In genomic region chr8:120534504-120535368, GRCm38 (mm10) we compare ENCODE assay signal across 7 mouse cellular contexts. TPM values are rescaled to one million over a fixed set of nuclear protein-coding genes. Genes with fewer than 3 reads are reported as not detected.
A peak's percentile ranks its signal among the peaks of the same experiment; 100 is the strongest.
DNase-seq lines count a peak whose midpoint lies in the region; ATAC-seq and TF ChIP-seq lines count a peak whose summit lies in the region.

No protein-coding gene starts in this region.

- H3K27ac ChIP-seq in intestine, postnatal 0 days (ENCODE audit: low read depth, low read length): no peak overlapping the region
- H3K27ac ChIP-seq in limb, embryonic 13.5 days: no peak overlapping the region
- H3K27ac ChIP-seq in midbrain, embryonic 15.5 days: peak overlapping the region; percentile 97; the same call in 1 of the 2 replicates

- H3K4me2 ChIP-seq in intestine, postnatal 0 days (replicated peaks; ENCODE audit: low read depth): peak overlapping the region; percentile 99
- peak overlapping the region; percentile 99 for H3K4me2 ChIP-seq in limb, embryonic 13.5 days (replicated peaks)
- peak overlapping the region; percentile 99 for H3K4me2 ChIP-seq in midbrain, embryonic 15.5 days

- H3K4me3 ChIP-seq in intestine, postnatal 0 days (ENCODE audit: low read depth, low read length): no peak overlapping the region
- no peak overlapping the region for H3K4me3 ChIP-seq in limb, embryonic 13.5 days
- H3K4me3 ChIP-seq in midbrain, embryonic 15.5 days: no peak overlapping the region

- ATAC-seq in granulocyte monocyte progenitor cell, adult 5-6 weeks (replicated peaks; ENCODE audit: poor library complexity, severe bottlenecking): peak; percentile 25
- 0 out of 2 replicates have a peak, but pooled peaks have one; percentile 9 for ATAC-seq in intestine, postnatal 0 days
- peak; percentile 30; the same call in 1 of the 2 replicates for ATAC-seq in limb, embryonic 13.5 days (ENCODE audit: low FRiP score, low read depth)
- peak; percentile 59 for ATAC-seq in midbrain, embryonic 15.5 days (replicated peaks)

- peak; percentile 100 for TF ChIP-seq CTCF in intestine, postnatal 0 days (IDR thresholded peaks at IDR 0.05; ENCODE audit: low read depth)

- no peaks in the 10 kb centered on the region; the same call in 1 of the 2 replicates for H3K27me3 ChIP-seq in intestine, postnatal 0 days (replicated peaks; ENCODE audit: control insufficient read depth, insufficient read depth, low read length)
- peaks cover 19% of the 10 kb centered on the region for H3K27me3 ChIP-seq in limb, embryonic 13.5 days
- H3K27me3 ChIP-seq in midbrain, embryonic 15.5 days (replicated peaks): 0 out of 2 replicates have a peak, but pooled peaks cover 2% of the 10 kb centered on the region

- no peaks in the 10 kb centered on the region for H3K36me3 ChIP-seq in intestine, postnatal 0 days (ENCODE audit: control insufficient read depth, insufficient read depth)
- H3K36me3 ChIP-seq in limb, embryonic 13.5 days: no peaks in the 10 kb centered on the region
- no peaks in the 10 kb centered on the region for H3K36me3 ChIP-seq in midbrain, embryonic 15.5 days (replicated peaks)

- no peak overlapping the region for H3K9ac ChIP-seq in intestine, postnatal 0 days (ENCODE audit: low read depth, low read length)
- no peak overlapping the region for H3K9ac ChIP-seq in limb, embryonic 13.5 days
- no peak overlapping the region for H3K9ac ChIP-seq in midbrain, embryonic 15.5 days

- H3K9me3 ChIP-seq in intestine, postnatal 0 days (ENCODE audit: control insufficient read depth): no peaks in the 10 kb centered on the region
- H3K9me3 ChIP-seq in limb, embryonic 13.5 days: no peaks in the 10 kb centered on the region
- H3K9me3 ChIP-seq in midbrain, embryonic 15.5 days: no peaks in the 10 kb centered on the region

- H3K4me1 ChIP-seq in intestine, postnatal 0 days (replicated peaks; ENCODE audit: control insufficient read depth, insufficient read depth, low read length): peaks cover 22% of the 10 kb centered on the region
- peaks cover 85% of the 10 kb centered on the region for H3K4me1 ChIP-seq in limb, embryonic 13.5 days
- H3K4me1 ChIP-seq in midbrain, embryonic 15.5 days: peaks cover 85% of the 10 kb centered on the region

- WGBS in intestine, postnatal 0 days: 32% methylated on average over 14 of the region's 14 CpGs
- 6% methylated on average over 14 of the region's 14 CpGs for WGBS in limb, embryonic 13.5 days
- WGBS in midbrain, embryonic 15.5 days: 10% methylated on average over 14 of the region's 14 CpGs

- DNase-seq in adrenal gland, adult 8-10 months: peak; percentile 83
- DNase-seq in embryo, embryonic 11 days: peak; percentile 92
- peak; percentile 62 to 69 for DNase-seq in spleen, adult 18-20 months

RNA-seq across cellular contexts. Expression of gene Gins2, which starts 54.4 kb away (rescaled TPM):
- 1 to 10 TPM; 5.2 to 10.0 (median 6.5) TPM for total RNA-seq in adrenal gland, adult 8-10 months (2022)
- total RNA-seq in granulocyte monocyte progenitor cell, adult 5-6 weeks (2014; fragmentation: Nextera tagmentation): 54.6 and 81.8 TPM in 2 replicates
- 42.4 and 47.6 TPM in 2 replicates for total RNA-seq in granulocyte monocyte progenitor cell, adult 5-6 weeks (2017)
- 23.1 and 23.7 TPM in 2 replicates for polyA plus RNA-seq in intestine, postnatal 0 days (2015; fragmentation: Nextera tagmentation; extraction: Ambion mirVana)
- 104 and 108 TPM in 2 replicates for polyA plus RNA-seq in limb, embryonic 13.5 days (2015; fragmentation: Nextera tagmentation; extraction: Ambion mirVana)
- 15.3 and 16.5 TPM in 2 replicates for polyA plus RNA-seq in midbrain, embryonic 15.5 days (2015; fragmentation: Nextera tagmentation; extraction: Ambion mirVana)

Comparison
In these comparisons a context has a peak if more than half of its experiments do, and no peak if none do; other contexts are left out.
1. ATAC-seq: peak in every context shown above with its lines; median percentile 59 in midbrain, embryonic 15.5 days; 30 in limb, embryonic 13.5 days; 25 in granulocyte monocyte progenitor cell, adult 5-6 weeks; 9 in intestine, postnatal 0 days.